Mouse (Mus musculus) right cerebral cortex, postnatal 14 days (tissue): ENCODE results near the gene Tescl.
A peak's percentile ranks its signal among the peaks of the same experiment; 100 is the strongest.

Source experiments
- DNase-seq: peaks from one replicate; pipeline ENCODE4 v3.0.0; 2022

Gene Tescl

DNA sequence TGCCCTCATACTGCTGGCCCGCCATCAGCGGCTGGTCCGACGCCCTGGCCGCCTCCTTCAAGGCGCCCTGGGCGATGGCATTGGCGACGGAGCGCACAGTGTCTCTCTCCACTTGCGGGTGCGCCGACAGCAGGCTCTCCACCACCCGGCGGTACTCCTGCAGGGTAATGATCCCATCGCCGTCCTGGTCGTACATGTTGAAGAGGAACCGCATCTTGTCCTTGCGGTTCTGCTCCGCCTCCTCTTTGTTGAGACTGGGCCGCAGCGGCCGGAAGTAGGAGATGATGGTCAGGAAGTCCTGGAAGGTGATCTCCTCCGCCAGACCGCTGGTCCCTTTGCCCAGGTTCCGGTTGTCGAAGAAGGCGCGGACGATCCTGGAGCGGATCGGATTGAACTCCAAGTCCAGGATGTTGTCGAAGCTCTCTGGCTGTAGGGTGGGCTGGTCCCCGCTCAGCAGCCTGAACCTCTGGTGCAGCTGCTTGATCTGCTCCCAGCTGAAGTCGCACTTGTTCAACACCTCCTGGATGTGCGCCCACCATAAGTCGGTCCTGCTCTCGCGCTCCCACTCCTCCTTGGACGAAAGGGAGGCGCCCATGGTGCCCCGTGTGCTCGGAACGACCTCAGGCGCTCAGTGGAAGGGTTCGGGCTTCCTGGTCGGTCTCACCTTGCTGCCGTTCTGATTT is at the start of gene Tescl:
Gene Tescl, minus strand, starts transcription at position 633 of the 683 bp plus-strand sequence.
- no peak for DNase-seq

DNA sequence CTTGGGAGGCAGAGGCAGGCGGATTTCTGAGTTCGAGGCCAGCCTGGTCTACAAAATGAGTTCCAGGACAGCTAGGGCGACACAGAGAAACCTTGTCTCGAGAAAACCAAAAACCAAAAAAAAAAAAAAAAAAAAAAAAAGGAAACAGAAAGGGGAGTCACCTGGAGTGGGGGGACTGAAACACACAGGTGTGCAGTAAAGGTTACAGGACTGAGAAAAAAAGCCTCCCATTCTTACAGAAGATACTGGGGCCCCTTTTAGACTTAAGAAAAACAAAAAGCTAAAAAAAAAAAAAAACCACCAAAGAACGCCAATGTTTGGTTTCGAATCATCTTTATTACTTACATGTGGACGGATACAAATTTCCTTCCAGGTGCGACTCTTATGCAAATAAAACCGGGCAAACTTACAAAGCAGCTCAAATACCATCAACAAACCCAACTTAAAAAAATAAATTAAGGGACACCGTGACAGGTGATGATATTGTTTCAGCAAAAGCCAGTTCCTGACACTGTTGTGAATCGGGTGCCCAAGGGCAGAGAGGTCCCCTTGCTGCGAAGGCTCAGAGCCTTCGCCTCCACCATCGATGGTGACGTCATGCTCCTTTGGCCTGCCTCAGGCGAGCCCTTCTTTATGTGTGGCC is 49.1 kb upstream of the Tescl start:
- DNase-seq: no peak

DNA sequence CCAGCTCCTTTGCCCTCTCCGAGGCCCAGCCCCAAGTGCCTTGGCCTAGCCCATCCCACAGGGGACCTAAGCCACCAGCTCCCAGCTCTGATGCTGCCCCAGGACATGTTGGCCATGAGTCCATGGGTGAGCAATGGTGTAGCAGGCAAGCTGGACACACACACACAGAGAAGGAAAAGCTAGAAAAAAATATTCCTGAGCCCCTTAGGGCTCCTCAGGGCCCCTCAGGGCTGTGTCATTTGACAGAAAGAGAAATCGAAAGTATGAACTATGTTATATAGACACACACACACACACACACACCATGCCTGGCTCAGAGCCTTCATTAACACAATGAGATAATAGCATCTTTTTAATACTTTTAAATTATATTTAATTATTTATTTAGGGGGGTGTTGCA is 46.6 kb upstream of the Tescl start:
- no peak for DNase-seq

DNA sequence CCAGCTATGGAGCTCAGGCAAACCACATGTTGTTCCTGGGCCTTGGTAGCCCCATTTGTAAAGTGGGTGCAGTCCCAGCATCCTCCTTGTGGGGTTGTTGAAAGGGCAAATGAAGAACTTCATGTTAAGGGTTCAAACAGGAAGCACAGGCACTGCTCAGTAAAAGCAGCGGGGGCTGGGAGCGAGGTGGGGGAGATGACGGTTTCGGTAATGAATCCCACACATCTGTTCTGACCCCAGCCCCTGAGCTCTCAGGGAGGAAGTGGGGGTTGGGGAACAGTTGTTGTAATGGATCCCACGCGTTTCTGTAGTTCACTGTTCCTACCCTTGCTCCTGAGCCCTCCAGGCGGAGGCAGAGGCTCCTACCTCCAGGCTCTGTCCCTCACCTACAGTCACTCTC is 46.2 kb upstream of the Tescl start:
- DNase-seq: no peak

DNA sequence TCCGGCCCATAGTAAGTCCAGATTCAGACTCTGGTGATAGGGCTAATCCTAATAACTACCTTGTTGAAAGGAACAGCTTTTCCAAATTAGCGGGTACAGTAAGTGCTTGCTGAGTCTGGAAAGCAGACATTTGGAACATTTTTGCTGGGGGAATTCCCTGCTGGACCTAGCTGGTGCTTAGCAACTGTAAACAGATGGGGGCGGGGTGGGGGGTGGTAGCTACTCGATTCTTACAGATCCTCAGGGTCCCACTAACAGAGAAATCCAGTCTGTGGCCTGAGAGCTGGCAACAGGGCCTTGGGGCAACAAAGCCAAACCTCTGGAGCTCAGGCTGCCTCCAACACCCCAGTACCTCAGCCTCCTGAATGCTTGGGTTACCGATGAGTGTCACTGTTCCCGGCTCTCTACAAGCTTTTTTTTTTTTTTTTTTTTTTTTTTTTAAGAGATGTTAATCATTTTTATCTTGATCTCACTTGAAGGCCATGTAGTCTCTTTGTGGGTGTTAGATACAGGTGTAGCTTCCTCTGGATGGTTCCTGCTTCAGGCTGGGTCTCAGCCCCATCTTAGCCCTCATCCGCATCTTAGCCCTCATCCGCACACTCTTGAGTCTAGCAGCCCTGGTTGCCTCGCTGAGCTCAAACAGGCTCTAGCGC is 44.4 kb upstream of the Tescl start:
- DNase-seq: no peak

DNA sequence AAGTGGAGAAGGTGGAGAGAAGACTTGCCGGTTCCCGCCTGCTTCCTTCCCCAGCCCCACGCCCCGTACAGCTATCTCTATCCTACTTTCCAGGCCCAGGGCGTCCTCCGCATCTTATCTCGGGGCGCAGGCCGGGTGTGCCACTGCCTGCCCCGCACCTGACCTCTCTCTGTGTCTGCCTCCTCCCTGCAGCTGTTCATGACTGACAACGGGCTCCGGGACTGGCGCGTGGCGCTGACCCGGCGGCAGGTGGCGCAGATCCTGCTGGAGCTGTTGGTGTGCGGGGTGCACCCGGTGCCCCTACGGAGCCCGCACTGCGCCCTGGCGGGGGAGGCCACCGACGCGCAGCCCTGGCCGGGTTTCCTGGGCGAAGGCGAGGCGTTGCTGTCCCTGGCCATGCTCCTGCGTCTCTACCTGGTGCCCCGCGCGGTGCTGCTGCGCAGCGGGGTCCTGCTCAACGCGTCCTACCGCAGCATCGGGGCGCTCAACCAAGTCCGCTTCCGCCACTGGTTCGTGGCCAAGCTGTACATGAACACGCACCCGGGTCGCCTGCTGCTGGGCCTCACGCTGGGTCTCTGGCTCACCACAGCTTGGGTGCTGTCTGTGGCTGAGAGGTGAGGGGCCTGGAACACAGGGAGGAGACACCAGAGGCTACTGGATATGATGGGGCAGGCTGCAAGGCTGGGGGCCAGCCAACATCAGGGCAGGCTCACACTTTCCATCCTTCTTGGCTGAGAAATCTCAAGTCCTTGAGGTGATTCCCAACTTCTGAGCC is 43.5 kb upstream of the Tescl start:
- DNase-seq: peak; percentile 32

DNA sequence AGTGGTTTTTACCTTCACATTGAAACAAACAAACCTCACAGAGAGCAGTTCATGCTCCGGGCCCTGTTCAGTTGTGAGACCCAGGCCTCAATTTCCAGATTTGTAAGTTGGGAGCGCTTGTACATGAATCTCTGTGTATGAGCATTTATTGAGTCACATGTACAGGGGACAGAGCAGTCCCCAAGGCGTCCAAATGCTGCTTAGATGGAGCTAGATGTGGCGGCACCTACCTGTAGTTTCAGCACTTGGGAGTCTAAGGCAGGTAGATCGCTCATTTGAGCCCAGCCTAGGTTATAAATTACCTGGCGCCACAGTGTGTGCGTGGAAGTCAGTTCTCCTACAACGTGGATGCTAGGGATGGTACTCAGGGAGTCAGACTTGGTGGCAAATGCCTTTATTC is 42.7 kb upstream of the Tescl start:
- no peak for DNase-seq

DNA sequence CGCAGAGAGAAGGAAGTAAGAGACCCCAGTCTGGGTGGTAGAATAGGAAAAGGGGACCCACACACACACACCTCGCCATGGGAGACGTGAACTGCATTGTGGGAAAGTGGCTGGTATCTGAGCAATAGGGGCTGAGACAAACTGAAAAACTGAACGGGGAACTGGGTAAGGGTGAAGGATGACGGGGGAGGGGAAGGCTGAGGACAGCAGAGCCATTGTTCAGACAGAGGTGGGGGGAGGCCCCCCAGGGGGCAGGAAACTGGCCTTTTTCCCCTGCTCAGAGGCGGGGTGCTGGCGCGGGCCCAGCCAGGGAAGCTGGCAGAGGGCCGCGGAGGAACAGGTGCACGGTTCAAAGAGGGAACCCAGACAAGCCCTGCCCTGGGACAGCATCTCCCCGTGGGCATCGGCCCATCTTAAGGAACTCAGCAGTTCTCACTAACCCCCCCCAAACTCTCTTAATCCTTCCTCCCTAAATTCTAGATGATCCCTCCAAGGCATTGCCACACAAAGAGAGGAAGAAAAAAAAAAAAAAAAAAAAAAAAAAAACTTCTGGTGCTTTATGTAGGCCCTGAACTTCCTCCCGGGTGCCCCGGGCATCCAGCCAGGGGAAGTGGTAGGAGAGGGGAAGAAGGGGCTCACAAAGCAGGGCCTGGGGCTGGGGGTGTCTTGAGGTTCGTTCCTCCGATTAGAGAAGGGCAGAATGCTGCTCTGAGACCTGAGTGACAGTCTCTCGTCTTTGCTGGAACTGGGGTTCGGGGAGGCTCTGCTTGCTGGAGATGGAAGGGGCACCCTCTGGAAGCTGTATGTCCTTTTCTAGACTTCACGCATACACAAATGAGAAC is 40.0 kb upstream of the Tescl start:
- peak; percentile 53 for DNase-seq

DNA sequence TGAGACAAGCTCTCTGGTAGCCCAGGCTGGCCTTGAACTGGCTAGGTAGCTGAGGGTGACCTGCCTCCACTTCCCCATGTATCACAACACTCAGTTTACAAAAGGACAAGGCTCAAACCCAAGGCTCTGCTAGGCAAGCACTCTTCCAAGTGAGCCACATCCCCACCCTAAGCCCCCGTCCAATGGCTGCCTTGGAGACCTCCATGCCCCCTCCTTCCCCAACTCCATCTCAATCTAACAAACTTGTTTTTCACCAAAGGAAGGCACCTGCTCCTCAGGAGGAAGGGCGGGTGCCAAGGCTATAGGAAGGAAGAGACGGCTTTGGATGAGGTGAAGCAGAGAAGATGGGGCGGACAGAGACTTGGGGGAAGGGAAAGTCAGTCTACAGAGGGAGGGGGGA is 39.0 kb upstream of the Tescl start:
- no peak for DNase-seq

DNA sequence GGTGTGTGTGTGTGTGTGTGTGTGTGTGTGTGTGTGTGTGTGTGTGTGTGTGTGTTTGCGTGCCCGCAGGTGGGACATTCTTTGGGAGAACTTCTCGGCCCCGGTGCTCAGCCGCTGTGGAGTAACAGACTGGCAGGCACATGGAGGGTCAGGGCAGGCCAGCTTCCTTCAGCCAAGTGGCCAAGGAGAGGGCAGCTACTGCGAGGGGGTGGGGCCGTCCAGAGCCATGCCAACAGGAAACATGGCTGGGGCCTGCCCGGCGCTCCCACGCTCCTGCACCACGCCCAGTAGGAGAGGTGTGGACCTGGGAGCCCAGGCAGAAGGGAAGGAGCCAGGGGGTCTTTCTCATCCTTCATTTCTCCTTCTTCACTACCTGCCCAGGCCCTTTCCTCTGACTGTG is 38.6 kb upstream of the Tescl start:
- DNase-seq: no peak

DNA sequence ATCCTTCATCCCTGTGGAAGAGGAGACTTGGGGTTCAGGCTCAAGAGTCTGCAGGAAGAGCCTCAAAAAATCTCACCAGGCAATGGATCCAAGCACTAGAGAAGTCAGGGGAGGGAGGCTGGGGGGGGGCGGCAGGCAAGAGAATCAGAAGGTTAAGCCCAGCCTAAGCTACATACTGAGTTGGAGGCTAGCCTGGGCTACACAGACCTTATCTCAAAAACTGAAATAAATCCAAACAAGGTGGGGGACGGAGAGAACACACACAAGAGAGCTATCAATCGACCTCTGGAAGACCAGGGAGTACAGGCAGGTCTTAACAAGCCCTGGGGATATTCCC is 38.0 kb upstream of the Tescl start:
- no peak for DNase-seq

DNA sequence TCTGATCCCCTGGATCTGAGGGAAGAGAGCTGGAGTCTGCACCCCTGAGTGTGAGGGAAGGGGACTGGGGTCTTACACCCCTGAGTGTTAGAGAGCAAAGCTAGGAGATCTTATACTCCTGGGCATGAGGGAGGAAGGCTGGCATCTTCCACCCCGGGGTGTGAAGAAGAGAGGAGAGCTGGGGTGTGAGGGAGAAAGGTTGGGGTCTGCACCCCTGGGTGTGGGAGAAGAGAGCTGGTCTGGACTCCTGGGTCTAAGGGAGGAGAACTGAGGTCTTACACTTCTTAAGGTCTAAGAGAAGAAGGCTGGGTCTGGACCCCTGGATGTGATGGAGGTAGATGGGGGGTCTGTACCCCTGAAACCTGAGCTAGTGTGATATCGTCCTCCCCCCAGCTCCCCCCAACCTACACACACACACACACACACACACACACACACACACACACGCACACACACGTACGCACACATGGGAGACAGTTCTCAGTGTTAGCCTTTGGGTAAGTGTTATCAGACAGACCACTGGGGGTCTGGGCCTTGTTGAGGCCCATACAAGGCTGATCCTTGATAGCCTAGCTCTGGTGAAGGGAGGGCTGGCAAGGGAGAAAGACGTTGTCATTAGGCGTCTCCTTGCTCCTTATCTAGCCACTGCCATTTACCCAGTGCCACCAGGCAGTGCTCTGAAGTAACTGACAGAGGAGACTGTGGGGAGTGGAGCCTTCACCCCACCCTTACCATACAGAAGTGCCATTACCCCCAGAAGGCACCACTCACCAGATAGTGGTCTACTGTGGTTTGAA is 37.5 kb upstream of the Tescl start:
- no peak for DNase-seq

DNA sequence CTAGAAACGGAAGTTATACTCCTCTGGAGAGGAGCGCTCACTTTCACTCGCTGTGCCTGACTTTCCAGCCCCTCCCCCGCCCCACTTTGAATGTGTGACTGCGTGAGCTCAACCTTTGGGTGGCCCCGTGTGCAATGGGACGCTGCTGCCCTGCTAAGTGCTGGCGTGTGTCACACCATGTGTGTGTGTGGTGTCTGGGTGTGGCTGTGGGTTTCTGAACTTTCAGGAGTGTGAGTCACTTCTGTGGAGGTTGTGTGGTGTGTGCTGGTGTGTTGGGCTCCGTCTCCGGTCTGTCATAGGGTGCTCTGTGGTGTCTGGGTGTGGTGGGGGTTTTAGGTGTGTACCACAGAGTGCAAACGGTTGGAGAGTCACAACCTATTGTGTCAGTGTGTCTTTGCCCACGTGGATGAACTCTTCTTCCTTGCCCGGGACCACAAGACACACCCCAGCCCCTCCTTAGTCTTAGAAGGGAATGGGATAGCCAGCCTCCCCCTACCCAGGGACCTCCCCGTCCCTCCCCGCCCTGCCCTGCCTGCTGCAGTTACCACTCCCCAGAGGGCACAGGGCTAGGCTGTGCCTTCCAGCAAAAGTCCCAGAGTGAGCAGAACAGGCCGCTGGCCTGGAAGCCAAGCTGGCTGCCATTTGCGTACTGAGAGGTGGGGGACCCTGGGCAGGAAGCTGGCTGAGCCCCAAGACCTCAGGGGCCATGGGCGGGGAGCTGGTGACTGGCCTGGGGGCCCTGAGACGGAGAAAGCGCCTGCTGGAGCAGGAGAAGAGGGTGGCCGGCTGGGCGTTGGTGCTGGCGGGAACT is 36.2 kb upstream of the Tescl start, which contains the start of gene Kcnn4:
Gene Kcnn4, plus strand, starts transcription at position 533 of the 811 bp plus-strand sequence.
- DNase-seq: no peak

DNA sequence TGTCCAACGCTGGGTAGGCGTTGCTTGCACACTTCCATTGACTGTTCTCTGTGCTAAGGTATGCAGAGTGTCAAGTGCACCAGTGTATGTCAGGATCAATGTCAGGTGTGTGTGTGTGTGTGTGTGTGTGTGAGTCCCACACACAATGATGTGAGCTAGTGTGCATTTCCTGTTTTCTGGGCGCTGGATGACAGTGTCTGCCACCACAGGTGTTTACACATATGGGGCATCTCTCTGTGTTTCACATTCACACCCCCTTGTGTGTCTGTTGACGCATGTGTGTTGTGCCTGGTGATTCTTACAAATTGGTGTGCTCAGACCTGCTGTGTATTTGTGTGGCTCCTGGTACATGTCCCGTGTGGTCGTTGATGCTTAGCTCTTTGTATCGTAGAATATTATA is 35.2 kb upstream of the Tescl start:
- DNase-seq: no peak

DNA sequence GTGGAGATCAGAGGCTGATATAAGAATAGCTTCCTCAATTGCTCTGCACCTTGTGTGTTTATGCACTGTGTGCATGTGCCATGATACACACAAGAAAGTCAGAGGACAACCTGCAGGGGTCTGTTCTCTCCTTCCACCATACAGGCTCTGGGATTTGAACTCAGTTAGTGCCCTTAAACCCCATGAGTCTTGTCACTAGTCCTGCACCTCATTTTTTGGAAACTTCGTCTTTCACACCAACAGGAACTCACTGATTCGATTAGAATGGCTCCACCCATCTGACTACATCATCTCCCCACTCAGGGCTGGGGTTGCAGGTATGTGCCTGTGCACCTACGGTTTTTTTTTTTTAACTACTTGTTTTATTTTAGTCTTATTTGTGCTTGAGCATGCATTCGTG is 34.5 kb upstream of the Tescl start:
- no peak for DNase-seq

DNA sequence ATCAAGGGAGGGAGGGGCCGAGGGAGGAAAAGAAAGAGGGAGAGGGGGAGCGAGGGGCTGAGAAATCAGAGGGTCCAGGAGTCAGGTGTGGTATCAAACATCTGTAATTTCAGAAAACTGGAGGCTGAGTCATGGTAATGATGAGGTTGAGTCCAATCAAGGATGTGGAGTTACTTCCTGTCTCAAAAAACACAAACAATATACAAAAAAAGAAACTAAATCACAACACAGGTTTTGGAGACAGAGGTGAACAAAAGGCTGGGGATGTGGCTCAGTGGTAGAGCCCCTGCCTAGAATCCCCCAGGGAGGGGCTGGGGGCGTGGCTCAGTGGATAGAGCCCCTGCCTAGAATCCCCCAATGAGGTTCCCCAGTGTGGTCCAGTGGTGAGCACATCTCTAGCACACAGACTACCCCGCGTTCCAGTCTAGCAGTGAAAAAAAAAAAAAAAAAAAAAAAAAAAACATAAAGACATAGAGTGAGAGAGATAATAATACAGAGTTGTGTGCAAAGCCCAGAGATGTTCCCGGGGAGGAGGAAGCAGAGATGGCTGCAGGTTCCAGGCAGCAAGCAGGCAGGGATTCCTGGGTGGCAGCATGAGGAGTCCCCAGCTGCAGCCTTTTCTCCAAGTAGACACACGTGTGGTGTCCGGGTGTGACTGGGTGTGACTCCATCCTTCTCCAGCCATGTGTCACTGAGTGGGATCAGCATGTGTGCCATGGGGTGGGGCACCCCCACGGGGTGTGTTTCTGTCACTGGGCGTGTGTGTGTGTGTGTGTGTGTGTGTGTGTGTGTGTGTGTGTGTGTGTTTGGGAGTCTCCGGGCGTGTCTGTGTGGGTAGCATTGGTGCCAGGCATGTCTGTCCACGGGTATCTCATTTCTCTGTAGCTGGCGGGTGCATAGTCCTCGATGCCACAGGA is 33.2 kb upstream of the Tescl start:
- DNase-seq: no peak

DNA sequence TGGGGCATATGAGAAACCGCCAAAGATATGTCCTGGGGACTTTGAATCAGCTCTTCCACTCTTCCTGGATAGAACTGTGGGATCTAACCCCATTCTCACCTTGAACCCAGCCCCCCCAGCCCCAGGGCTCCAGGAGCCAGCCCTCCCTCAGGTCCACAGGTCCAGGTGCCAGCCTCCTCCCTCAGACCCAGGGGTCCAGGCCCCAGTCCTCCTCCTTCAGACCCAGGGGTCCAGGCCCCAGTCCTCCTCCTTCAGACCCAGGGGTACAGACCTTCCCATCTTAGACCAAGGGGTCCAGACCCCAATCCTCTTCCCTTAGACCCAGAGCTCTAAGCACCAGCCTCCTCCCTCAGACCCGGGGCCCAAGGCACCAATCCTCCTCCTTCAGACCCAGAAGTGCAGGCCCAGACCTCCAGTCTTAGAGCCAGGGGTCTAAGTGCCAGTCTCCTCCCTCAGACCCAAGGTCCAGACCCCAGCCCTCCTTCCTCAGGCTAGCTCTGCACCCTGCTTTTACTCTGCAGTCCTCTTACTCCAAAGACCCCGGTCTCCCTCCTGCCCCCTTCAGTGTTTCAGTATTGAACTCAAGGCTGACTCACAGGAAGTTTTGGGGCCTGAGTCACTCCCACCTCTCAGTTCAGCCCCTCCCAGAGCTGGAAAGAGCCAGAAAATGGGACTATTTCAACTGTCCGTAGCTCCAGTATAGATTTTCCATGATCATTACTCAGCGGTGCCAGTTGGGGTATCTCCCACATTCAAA is 31.7 kb upstream of the Tescl start:
- DNase-seq: no peak

DNA sequence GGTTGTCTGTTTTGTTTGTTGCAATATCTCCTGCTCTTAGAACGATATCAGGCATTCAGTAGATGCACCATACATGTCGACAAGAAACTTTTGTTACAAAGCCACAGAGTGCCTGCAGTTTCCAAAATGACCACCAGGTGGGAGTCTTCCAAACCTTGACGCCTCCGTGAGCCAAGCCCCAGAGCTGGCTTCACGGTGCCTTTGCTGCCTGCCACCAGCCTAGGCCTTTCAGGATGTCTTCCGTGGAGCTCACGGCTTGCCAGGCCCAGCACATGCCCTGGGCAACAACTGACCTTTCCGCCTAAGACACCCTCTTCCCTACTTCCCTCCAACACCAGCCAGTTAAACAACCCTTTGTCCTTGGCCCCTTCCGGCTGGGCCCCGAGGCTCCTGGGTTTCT is 31.1 kb upstream of the Tescl start:
- peak; percentile 88 for DNase-seq

DNA sequence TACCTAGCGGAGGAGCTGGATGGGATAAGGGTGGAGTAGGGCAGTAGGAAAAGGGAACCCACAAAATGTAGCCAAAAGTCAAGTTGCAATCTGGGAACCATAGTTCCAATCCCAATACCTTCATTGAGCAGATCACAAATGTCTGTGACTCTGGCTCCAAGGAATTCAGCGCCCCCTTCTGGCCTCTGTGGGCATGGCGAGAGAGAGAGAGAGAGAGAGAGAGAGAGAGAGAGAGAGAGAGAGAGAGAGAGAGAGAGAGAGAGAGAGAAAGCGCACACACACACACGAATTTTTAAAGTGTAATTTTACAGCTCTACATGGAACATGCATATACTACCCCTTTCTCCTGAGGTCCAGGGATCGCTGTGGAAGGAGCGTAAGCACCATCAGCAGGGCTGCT is 29.5 kb upstream of the Tescl start:
- DNase-seq: peak; percentile 68
